Mouse (Mus musculus) erythroid progenitor cell, adult 5-6 weeks (primary cell): ENCODE measurements at regions not wholly inside any gene's neighbourhood (a gene's known extent, or its start where the extent isn't known, plus 50 kb on each side); places are given as distances from the start of the nearest gene placed in this dataset.

Source experiments
- ATAC-seq: replicated peaks from 2 replicates; pipeline ENCODE4 v1.8.0; 2016; ENCODE audit warnings: moderate number of reproducible peaks, mild to moderate bottlenecking, moderate TSS enrichment, inconsistent platforms; ENCODE audit not compliant: poor library complexity, low FRiP score, severe bottlenecking

- ATAC-seq = no peak
Measured at GRCm38 (mm10) chr1:76420525-76420924, 874.5 kb downstream of the Slc4a3 start.

- no peak for ATAC-seq
Measured at GRCm38 (mm10) chr1:76427439-76427838, 881.4 kb downstream of the Slc4a3 start.

DNA sequence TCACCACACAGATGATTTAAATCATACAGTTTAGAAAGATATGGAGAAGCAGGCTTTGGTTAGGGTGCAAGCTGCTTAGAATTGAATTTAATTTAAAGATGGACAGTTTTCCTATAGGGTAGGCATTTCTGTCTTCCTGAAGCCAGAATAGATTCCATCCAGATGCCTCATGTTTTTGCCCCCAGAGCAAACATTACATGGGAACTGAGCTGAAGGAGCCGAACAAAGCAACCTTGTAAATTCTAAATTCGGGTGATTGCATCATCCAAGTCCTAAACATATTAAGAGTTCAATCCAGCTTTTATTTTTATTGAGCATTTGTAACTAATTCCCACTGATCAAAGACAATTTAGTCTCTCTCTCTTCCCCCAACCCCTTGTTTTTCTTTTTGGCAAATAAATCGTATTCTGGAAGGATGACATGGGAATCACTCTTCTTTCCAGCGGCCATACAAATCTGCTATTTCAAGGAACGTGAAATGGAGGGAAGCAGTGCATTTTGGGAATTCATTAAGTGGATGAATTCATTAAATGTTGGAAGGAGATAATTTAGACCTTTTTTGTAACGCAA is 884.1 kb downstream of the Slc4a3 start:
- ATAC-seq = no peak

- no peak for ATAC-seq
Measured at GRCm38 (mm10) chr1:76433481-76433941, 887.4 kb downstream of the Slc4a3 start.

GRCm38 (mm10) chr1:76450539-76451214 is 904.6 kb downstream of the Slc4a3 start:
- no peak for ATAC-seq

DNA sequence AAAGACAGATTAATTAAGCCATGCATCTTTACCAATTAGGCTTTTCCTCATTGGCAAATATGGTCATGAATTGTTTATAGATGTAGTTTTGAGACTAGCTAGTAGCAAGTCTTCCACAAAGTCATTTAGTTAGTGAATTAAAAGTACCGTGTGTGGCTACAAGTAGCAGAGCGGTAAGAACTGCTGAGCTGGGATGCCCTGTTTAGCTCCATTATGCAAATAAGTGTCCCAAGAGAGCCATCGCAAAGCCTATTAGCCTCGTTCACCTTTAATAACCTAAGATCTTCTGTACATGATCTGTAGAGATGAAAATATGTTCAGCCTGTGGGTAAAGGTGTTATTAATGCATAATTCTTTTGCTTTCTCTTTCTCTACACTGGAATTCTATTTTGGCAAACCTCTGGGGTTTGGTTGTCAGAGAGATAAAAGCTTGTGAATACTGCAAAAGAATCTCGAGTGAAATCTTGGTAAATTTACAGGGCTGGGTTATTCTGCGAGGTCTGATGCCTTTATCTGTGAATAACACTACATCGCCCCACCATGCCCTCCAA is 907.2 kb downstream of the Slc4a3 start:
- no peak for ATAC-seq

GRCm38 (mm10) chr1:76466562-76466961 is 920.5 kb downstream of the Slc4a3 start:
- no peak for ATAC-seq

- ATAC-seq = no peak
Measured at GRCm38 (mm10) chr1:76484193-76484592, 938.1 kb downstream of the Slc4a3 start.

- no peak for ATAC-seq
Measured at GRCm38 (mm10) chr1:76487481-76487880, 941.4 kb downstream of the Slc4a3 start.

DNA sequence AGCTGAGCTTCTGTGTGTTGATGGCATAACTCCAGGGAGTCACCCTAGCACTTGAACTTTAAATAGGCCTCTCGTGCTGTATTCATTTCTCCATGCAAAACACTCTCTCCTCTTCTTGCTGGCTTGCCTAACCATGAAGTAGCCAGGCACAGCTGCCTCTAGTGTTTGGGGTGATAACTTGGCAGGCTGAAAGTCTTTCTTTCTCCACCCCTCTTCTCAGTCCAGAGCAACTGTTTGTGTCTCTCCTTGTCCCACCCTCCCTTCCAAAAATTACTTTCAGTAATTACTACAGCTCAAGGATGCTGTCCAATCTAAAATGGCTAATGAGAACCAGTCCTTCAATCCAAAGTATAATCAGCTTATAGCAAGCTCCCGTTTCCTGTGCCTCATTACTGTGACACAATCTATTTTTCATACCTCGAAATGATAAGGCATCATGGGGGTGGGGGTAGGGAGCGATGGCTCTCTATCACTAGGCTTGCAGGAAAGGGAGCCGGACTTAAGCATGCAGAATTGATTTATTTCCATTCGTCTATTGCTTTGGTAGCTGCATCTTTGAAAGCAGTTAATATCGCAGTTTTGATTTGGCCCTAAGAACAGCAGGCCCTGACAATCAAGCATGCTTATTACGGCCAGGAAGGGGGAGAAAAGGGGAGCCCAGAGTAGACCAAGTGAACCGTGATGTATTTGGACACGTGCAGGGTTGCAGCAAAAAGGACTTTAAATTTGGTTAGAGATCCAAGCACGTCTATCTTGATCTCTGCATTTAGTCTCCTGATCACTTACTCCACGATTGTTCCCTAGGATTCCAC is 943.8 kb downstream of the Slc4a3 start:
- no peak for ATAC-seq

DNA sequence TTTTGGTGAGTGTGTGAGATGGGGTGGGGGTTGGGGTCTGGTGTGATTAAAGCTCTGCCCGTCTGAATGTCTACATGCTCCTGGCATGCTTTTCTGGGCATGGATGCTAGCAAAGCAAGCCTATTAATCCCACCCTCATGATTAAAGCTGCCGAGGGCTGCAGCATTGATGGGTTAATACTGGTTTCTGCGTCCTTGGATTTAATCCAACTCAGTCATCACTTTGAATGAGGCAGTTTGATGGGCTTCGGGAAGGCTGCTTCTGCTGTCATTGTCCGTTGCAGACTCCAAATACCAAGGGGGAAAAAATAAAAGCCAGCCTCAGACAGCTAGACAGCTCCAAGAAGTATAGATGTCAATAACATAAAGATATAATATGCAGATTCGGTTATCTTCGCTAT is 944.7 kb downstream of the Slc4a3 start:
- no peak for ATAC-seq

DNA sequence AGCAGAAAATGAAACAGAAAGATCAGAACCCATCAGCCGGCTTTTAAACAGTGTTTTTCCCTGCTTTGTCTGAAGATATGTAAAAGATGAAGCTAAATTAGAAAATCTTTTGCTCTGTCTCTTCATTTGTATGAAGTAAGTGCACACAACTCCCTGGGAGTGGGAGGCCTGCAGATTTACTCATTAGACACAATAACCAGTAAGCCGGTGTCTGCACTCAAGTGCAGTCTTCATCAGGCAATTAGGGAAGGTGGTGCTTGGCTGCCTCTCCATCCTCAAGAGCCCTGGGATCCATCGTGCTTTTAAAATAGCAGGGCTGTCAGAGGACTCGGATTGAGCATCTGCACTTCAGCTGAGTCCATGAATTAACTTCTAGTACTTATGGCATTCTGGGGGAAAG is 945.1 kb downstream of the Slc4a3 start:
- ATAC-seq = no peak

- ATAC-seq = no peak
Measured at GRCm38 (mm10) chr1:76505150-76505549, 959.1 kb downstream of the Slc4a3 start.

DNA sequence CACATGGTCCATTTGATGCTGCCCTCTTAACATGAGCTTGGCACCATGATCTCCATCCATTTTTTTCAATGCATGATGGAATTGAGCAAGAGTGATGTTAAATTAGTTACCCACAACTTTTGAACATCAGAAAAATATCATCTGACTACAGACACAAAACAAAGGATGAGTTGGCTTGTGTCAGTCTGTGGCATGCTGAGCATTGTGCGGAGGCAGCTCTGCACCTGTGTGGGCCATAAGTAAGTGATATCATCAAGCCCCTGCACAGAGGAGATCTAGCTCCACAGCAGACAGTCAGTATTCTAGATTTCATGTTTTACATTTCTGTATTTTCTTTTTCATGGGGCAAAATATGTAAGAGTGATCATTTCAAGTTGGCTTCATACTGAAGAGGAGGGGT is 962.8 kb downstream of the Slc4a3 start:
- ATAC-seq = no peak

DNA sequence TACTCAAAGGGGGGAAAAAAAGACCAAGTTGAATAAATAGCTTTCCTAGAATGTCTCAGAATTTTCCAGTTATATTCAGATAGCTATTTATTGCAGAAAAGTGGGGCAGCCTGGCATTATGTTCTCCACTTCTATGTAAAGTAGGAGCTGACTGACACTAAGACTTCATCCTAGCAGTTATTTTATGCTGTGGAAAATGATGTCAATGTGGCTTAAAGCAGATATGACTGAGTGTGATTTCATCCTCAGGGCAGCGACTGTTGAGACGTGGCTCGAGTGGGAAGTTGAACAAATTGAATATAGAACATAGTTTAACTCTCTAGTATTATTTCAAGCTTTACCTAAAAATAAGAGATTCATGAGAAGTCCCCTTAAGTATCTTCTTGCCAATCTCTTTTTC is 963.4 kb downstream of the Slc4a3 start:
- no peak for ATAC-seq

- ATAC-seq = no peak
Measured at GRCm38 (mm10) chr1:76512156-76512555, 966.1 kb downstream of the Slc4a3 start.

- ATAC-seq = no peak
Measured at GRCm38 (mm10) chr1:76513490-76513889, 967.4 kb downstream of the Slc4a3 start.

DNA sequence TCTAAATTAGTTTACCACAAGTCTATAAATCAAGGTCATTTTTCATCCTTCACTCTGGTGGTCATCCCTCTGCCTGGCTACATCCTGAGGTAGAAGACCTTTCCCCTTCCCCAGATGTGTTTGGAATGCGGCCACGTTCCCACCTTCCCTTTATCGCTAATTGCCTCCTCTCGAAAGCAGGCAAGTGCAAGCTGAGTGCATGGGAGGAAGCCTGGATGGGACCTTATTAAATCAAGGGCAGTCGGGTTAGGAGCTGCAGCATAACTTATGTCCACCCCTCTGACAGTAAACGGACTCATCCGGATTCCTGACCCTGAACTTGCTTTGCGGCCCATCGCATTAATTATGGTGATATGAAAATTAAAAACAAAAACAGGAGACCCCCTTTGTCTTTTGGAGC is 983.5 kb downstream of the Slc4a3 start:
- ATAC-seq = no peak

GRCm38 (mm10) chr1:76530342-76530741 is 984.3 kb downstream of the Slc4a3 start:
- ATAC-seq = no peak

- no peak for ATAC-seq
Measured at GRCm38 (mm10) chr1:76535522-76535956, 979.3 kb downstream of the Epha4 start.

- no peak for ATAC-seq
Measured at GRCm38 (mm10) chr1:76540529-76540928, 974.4 kb downstream of the Epha4 start.
